Mouse (Mus musculus) G1E (cell line): ENCODE results near the gene Arpin. TPM values are rescaled to one million over a fixed set of nuclear protein-coding genes. Genes with fewer than 3 reads are reported as not detected.

Source experiments
- ATAC-seq: 2 replicates; pipeline ENCODE4 v1.8.0; 2016; ENCODE audit warnings: mild to moderate bottlenecking; ENCODE audit not compliant: insufficient number of reproducible peaks, poor library complexity, low FRiP score, severe bottlenecking; ENCODE audit errors: extremely low read depth
- DNase-seq: peaks from one replicate; pipeline ENCODE4 v3.0.0; 2012; ENCODE audit warnings: low spot score
- H3K27me3 ChIP-seq: 2 replicates; pipeline ENCODE4 v1.6.1; 2012; ENCODE audit warnings: mild to moderate bottlenecking, low read length, inconsistent platforms; ENCODE audit not compliant: insufficient read depth
- H3K36me3 ChIP-seq: replicated peaks from 2 replicates; pipeline ENCODE3; 2012; ENCODE audit warnings: mild to moderate bottlenecking, inconsistent platforms
- H3K4me1 ChIP-seq: 2 replicates; pipeline ENCODE4 v1.6.1; 2012; ENCODE audit warnings: low read depth, low read length, inconsistent platforms, mixed read lengths; ENCODE audit not compliant: insufficient read depth
- H3K4me3 ChIP-seq: 2 replicates; pipeline ENCODE4 v1.5.1; 2012; ENCODE audit warnings: low read depth, mild to moderate bottlenecking, inconsistent platforms, low read length, moderate library complexity, mixed read lengths
- H3K9me3 ChIP-seq: replicated peaks from 2 replicates; pipeline ENCODE4 v1.6.1; 2012; ENCODE audit warnings: inconsistent platforms
- CTCF ChIP-seq: IDR thresholded peaks from 2 replicates; pipeline ENCODE4 v1.5.1; 2012; ENCODE audit warnings: low read depth, low read length, inconsistent platforms, mixed read lengths
- GATA1 ChIP-seq: IDR thresholded peaks from 2 replicates; pipeline ENCODE4 v1.6.1; 2012; ENCODE audit warnings: borderline replicate concordance, low read length, inconsistent platforms, mixed read lengths
- GATA2 ChIP-seq: IDR thresholded peaks from 2 replicates; pipeline ENCODE4 v1.6.1; 2012; ENCODE audit warnings: low read depth, low read length, inconsistent platforms, borderline replicate concordance
- POLR2AphosphoS5 ChIP-seq: IDR thresholded peaks from 2 replicates; pipeline ENCODE4 v1.6.1; 2012; ENCODE audit warnings: low read depth, low read length, inconsistent platforms; ENCODE audit not compliant: insufficient replicate concordance
- TAL1 ChIP-seq: conservative IDR thresholded peaks from 2 replicates; pipeline ENCODE4 v1.6.1; 2012; ENCODE audit warnings: low read depth, low read length, inconsistent platforms, mixed read lengths
- polyA plus RNA-seq: library from polyadenylated mRNA; stranded (reverse); fragments of >175 nt; gene quantifications from 2 replicates; pipeline ENCODE4 v1.2.3, GENCODE M21; 2012
- total RNA-seq, 2 experiments: library from RNA; stranded (forward) in 1 of 2; stranded (reverse) in 1 of 2; fragments of 200-1000 nt in 1 of 2; fragments of >200 nt in 1 of 2; fragmentation: Nextera tagmentation in 1 of 2; gene quantifications; 2 replicates each; pipeline ENCODE4 v1.2.3; 2014 to 2017

Gene Arpin
- total and polyA plus RNA-seq, 3 experiments: not detected

DNA sequence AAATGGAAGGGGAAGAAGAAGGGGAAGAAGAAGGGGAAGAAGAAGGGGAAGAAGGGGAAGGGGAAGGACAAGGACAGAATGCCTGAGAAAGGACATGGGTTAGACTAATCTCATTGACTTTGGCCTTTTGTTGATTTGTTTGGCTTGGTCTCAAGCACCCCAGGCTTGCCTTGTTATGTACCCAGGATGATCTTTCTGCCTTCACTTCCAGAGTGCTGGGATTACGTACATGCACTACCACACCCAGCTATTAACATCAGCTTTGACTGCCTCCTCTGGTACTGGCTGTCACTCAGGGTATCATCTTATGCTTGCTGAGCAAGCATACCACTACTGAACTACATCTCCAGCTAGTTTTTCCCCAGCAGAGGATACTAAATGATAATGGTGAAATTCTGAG, 21.0 kb upstream of the Arpin start:
- Histone ChIP-seq H3K4me3 (no peak overlapping the region), H3K27me3 (peaks cover 11% of the 10 kb centered on the region), H3K9me3 (peaks cover 2% of the 10 kb centered on the region), H3K36me3 (no peaks in the 10 kb centered on the region), H3K4me1 (no peaks in the 10 kb centered on the region)
- no peak for TF ChIP-seq GATA2
- TF ChIP-seq TAL1: no peak
- TF ChIP-seq GATA1: no peak
- TF ChIP-seq CTCF: no peak
- TF ChIP-seq POLR2AphosphoS5: no peak
- no peak for ATAC-seq
- no peak for DNase-seq

DNA sequence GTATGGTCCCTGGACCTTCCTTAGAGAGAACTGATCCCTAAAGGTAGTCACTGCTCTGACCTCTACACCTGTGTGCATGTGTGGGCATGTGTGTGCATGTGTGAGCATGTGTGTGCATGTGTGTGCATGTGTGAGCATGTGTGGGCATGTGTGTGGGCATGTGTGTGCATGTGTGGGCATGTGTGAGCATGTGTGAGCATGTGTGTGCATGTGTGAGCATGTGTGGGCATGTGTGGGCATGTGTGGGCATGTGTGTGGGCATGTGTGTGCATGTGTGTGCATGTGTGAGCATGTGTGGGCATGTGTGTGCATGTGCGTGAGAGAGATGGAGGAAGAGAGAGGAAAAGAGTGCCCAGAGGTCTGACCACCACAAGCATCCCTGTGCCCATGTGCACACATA, 19.7 kb upstream of the Arpin start:
- peaks cover 2% of the 10 kb centered on the region for H3K9me3 ChIP-seq
- H3K4me1 ChIP-seq: no peaks in the 10 kb centered on the region
- peak overlapping the region; percentile 30; the same call in 1 of the 2 replicates for H3K4me3 ChIP-seq
- H3K27me3 ChIP-seq: peaks cover 14% of the 10 kb centered on the region
- ATAC-seq: no peak
- H3K36me3 ChIP-seq: no peaks in the 10 kb centered on the region
- no peak for DNase-seq
- TF ChIP-seq CTCF: no peak
- no peak for TF ChIP-seq GATA1
- no peak for TF ChIP-seq POLR2AphosphoS5
- no peak for TF ChIP-seq TAL1
- no peak for TF ChIP-seq GATA2

DNA sequence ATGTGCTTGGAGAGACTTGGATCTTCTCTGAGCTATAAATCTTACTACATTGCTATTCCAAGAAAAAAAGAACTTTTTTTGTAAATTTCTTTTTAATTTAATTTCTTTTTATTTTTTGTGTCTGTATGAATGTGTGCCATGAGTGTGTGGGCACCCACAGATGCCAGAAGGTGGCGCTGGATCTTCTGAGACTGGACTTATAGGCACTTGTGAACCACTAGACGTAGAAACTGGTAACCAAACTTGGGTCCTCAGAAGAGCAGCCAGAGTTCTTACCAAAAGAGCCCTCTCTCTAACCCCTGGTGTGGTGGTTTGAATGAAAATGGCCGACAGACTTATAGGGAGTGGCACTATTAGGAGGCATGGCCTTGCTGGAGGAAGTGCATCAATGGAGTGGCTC, 15.9 kb upstream of the Arpin start:
- DNase-seq (no peak), ATAC-seq (no peak)
- H3K36me3 ChIP-seq: no peaks in the 10 kb centered on the region
- H3K27me3 ChIP-seq: peaks cover 15% of the 10 kb centered on the region
- no peak for TF ChIP-seq GATA1
- no peak for TF ChIP-seq POLR2AphosphoS5
- no peak for TF ChIP-seq GATA2
- TF ChIP-seq TAL1: no peak
- H3K4me3 ChIP-seq: no peak overlapping the region
- peaks cover 2% of the 10 kb centered on the region for H3K9me3 ChIP-seq
- no peaks in the 10 kb centered on the region for H3K4me1 ChIP-seq

DNA sequence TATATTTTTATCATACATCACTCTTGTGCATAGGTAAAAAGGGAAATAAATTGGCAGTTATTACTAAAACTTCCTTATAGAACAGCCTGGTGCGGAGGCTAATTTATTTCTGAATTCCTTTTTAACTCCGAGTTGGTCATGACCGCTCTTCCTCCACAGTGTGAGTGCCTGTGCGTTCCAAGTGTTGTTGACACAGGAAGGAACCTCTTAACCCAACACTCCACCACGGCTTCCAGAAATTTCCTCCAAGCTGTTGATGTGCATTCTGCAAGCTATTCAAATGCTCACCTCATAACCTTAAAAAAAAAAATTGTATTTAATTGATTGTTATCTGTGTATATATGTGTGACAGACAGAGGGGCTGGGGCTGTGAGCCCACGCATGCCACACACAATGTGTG, 15.1 kb upstream of the Arpin start:
- Histone ChIP-seq H3K36me3 (no peaks in the 10 kb centered on the region), H3K27me3 (peaks cover 15% of the 10 kb centered on the region), H3K4me1 (no peaks in the 10 kb centered on the region), H3K4me3 (no peak overlapping the region), H3K9me3 (peaks cover 2% of the 10 kb centered on the region)
- ATAC-seq: no peak
- no peak for DNase-seq
- TF ChIP-seq GATA1: no peak
- no peak for TF ChIP-seq GATA2
- no peak for TF ChIP-seq TAL1
- no peak for TF ChIP-seq CTCF
- TF ChIP-seq POLR2AphosphoS5: no peak

DNA sequence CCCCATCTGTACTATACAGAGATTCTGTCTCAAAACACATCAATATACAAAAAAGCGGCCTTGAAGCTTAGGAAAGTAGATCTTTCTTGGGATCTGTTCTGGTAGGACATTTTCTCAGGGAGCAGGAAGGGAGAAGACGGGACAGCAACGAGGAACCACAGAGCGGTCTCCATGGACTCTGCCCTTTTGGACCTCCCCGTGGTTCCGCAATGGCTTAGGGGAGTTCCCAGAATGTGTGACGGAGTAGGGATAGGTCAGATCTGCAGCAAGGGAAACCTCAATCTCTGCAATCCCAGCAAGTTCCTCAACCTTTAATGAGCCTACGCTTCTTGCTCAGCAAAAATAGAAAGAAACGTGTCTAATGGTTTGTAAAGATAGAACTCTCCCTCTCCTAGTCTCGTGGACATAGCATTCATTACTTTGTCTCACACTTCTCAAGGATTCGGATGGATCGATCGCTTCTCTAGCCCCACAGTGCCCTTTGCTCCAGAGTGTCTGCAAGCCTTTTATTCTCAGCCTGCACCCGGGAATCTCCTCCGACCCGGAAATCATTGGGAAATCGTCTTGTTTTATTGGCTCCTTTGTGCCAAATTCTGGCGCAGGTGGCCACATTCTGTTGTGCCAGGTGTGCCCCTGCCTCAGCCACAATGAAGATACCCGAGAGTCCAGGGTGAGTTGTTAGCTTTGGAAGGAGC, 499 bp upstream of the Arpin start:
- ATAC-seq (no peak), DNase-seq (no peak)
- Histone ChIP-seq H3K9me3 (no peaks in the 10 kb centered on the region), H3K4me1 (no peaks in the 10 kb centered on the region), H3K27me3 (peaks cover 26% of the 10 kb centered on the region), H3K4me3 (no peak overlapping the region), H3K36me3 (no peaks in the 10 kb centered on the region)
- TF ChIP-seq TAL1 (no peak), POLR2AphosphoS5 (no peak), CTCF (no peak), GATA2 (no peak), GATA1 (no peak)

DNA sequence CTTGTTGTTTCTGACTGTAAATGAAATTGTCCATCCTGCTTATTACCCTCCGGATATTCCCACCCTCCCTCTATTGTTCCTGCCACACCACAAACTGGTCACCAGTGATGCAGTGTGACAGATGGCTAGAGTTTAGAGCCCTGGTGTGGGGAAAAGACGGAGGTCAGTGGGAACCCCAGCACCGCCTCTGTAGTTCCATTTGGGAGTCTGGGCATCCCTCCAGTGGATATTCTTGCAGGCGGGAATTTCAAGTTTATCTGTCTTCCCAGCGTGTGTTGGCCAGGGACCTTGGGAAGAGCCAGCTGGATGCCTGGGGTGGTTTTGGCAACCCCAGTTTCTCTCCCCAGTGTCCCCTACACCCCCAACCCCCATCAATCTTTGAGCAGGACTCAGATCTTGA, 698 bp downstream of the Arpin start:
- H3K4me1 ChIP-seq: no peaks in the 10 kb centered on the region
- DNase-seq (no peak), ATAC-seq (no peak)
- H3K4me3 ChIP-seq: no peak overlapping the region
- H3K27me3 ChIP-seq: peaks cover 24% of the 10 kb centered on the region
- TF ChIP-seq GATA1 (no peak), GATA2 (no peak), POLR2AphosphoS5 (no peak), TAL1 (no peak), CTCF (no peak)
- H3K36me3 ChIP-seq: no peaks in the 10 kb centered on the region
- H3K9me3 ChIP-seq: no peaks in the 10 kb centered on the region
